Mouse (Mus musculus) forebrain, embryonic 10.5 days (tissue): ENCODE data around the gene Alg1. TPM values are rescaled to one million over a fixed set of nuclear protein-coding genes. Genes with fewer than 3 reads are reported as not detected.

ENCODE experiments used
- DNase-seq: peaks from one replicate; pipeline ENCODE4 v3.0.0-alpha.2; 2017; ENCODE audit warnings: low spot score; ENCODE audit errors: extremely low spot score
- H3K27ac ChIP-seq: fragments of 300-500 bp; sonication (generic); 2 replicates; pipeline ENCODE4 v1.5.1; 2016; ENCODE audit warnings: mild to moderate bottlenecking
- H3K27me3 ChIP-seq: fragments of 300-500 bp; sonication (generic); 2 replicates; pipeline ENCODE4 v1.6.1; 2016; ENCODE audit warnings: mild to moderate bottlenecking; ENCODE audit not compliant: poor library complexity, severe bottlenecking
- H3K36me3 ChIP-seq: fragments of 300-500 bp; sonication (generic); replicated peaks from 2 replicates; pipeline ENCODE4 v1.6.1; 2016; ENCODE audit warnings: mild to moderate bottlenecking, moderate library complexity
- H3K4me1 ChIP-seq: fragments of 300-500 bp; sonication (generic); 2 replicates; pipeline ENCODE4 v1.6.1; 2016
- H3K4me3 ChIP-seq: fragments of 300-500 bp; sonication (generic); 2 replicates; pipeline ENCODE4 v1.5.1; 2016; ENCODE audit warnings: mild to moderate bottlenecking, moderate library complexity
- H3K9me3 ChIP-seq: fragments of 300-500 bp; sonication (generic); 2 replicates; pipeline ENCODE4 v1.6.1; 2016; ENCODE audit warnings: mild to moderate bottlenecking, moderate library complexity
- WGBS: fragments of 180-500 bp; shearing (Covaris S2); methylation state at CpG from one replicate; pipeline ENCODE4 v1.1.7; 2016; 5-methylcytosine and 5-hydroxymethylcytosine counted together
- polyA plus RNA-seq: library from polyadenylated mRNA; unstranded; fragments of >200 nt; fragmentation: Nextera tagmentation; extraction: Ambion mirVana; gene quantifications from 2 replicates; pipeline ENCODE4 v1.2.1, GENCODE M21; 2016

Gene Alg1
- polyA plus RNA-seq, 1 experiment from 2014 or later = 24.7 TPM

- Histone ChIP-seq H3K4me3 (no peak overlapping the region), H3K36me3 (peaks cover 46% of the 10 kb centered on the region), H3K4me1 (peaks cover 25% of the 10 kb centered on the region), H3K9me3 (no peaks in the 10 kb centered on the region), H3K27me3 (no peaks in the 10 kb centered on the region), H3K27ac (no peak overlapping the region)
- DNase-seq = no peak
- WGBS = 93% methylated on average over 2 of the region's 2 CpGs
Observed at GRCm38 (mm10) chr16:5252260-5252659, 18.8 kb downstream of the Alg1 start.

GRCm38 (mm10) chr16:5254346-5255025 lies 21.1 kb downstream of the Alg1 start:
- WGBS = 7% methylated on average over 15 of the region's 15 CpGs
- Histone ChIP-seq H3K9me3 (no peaks in the 10 kb centered on the region), H3K4me3 (peak overlapping the region; percentile 70), H3K27me3 (no peaks in the 10 kb centered on the region), H3K27ac (peak overlapping the region; percentile 94), H3K4me1 (peaks cover 25% of the 10 kb centered on the region), H3K36me3 (peaks cover 24% of the 10 kb centered on the region)
- peak; percentile 87 for DNase-seq

- Histone ChIP-seq H3K36me3 (peaks cover 17% of the 10 kb centered on the region), H3K4me3 (peak overlapping the region; percentile 70), H3K27me3 (no peaks in the 10 kb centered on the region), H3K9me3 (no peaks in the 10 kb centered on the region), H3K4me1 (peaks cover 25% of the 10 kb centered on the region), H3K27ac (peak overlapping the region; percentile 94)
- WGBS = 2% methylated on average over 27 of the region's 27 CpGs
- DNase-seq = no peak
Observed at GRCm38 (mm10) chr16:5255081-5255740, 21.8 kb downstream of the Alg1 start.

GRCm38 (mm10) chr16:5255779-5256496 lies 22.5 kb downstream of the Alg1 start, which contains the start of gene Eef2kmt:
Gene Eef2kmt (minus strand): TSS chr16:5255983.
- peaks cover 12% of the 10 kb centered on the region for H3K36me3 ChIP-seq
- peaks cover 25% of the 10 kb centered on the region for H3K4me1 ChIP-seq
- peak within 1 kb of the TSS; percentile 94 for H3K27ac ChIP-seq
- H3K9me3 ChIP-seq = no peaks in the 10 kb centered on the region
- peak; percentile 99 for DNase-seq
- peak within 1 kb of the TSS; percentile 70 for H3K4me3 ChIP-seq
- no peaks in the 10 kb centered on the region for H3K27me3 ChIP-seq
- 2% methylated on average over 57 of the region's 57 CpGs for WGBS

- H3K27me3 ChIP-seq = no peaks in the 10 kb centered on the region
- H3K4me3 ChIP-seq = no peak overlapping the region
- no peaks in the 10 kb centered on the region for H3K36me3 ChIP-seq
- peaks cover 16% of the 10 kb centered on the region for H3K9me3 ChIP-seq
- H3K27ac ChIP-seq = no peak overlapping the region
- WGBS = 76% methylated on average over 8 of the region's 8 CpGs
- DNase-seq = no peak
- H3K4me1 ChIP-seq = no peaks in the 10 kb centered on the region
Observed at GRCm38 (mm10) chr16:5263156-5263555, 29.7 kb downstream of the Alg1 start.

GRCm38 (mm10) chr16:5263926-5264325 lies 30.5 kb downstream of the Alg1 start:
- H3K4me1 ChIP-seq = no peaks in the 10 kb centered on the region
- no peak overlapping the region; the same call in 1 of the 2 replicates for H3K27ac ChIP-seq
- peaks cover 16% of the 10 kb centered on the region for H3K9me3 ChIP-seq
- H3K27me3 ChIP-seq = no peaks in the 10 kb centered on the region
- no peak overlapping the region for H3K4me3 ChIP-seq
- 89% methylated on average over 7 of the region's 7 CpGs for WGBS
- H3K36me3 ChIP-seq = no peaks in the 10 kb centered on the region
- DNase-seq = no peak

GRCm38 (mm10) chr16:5271411-5272035 lies 38.1 kb downstream of the Alg1 start:
- Histone ChIP-seq H3K9me3 (peaks cover 1% of the 10 kb centered on the region; the same call in 1 of the 2 replicates), H3K36me3 (no peaks in the 10 kb centered on the region), H3K27me3 (no peaks in the 10 kb centered on the region), H3K4me1 (no peaks in the 10 kb centered on the region; the same call in 1 of the 2 replicates), H3K4me3 (no peak overlapping the region), H3K27ac (no peak overlapping the region)
- DNase-seq = no peak
- 78% methylated on average over 4 of the region's 4 CpGs for WGBS

GRCm38 (mm10) chr16:5272371-5272770 lies 39.0 kb downstream of the Alg1 start:
- DNase-seq = no peak
- Histone ChIP-seq H3K36me3 (no peaks in the 10 kb centered on the region), H3K27ac (no peak overlapping the region), H3K9me3 (no peaks in the 10 kb centered on the region), H3K27me3 (no peaks in the 10 kb centered on the region), H3K4me3 (no peak overlapping the region), H3K4me1 (no peaks in the 10 kb centered on the region; the same call in 1 of the 2 replicates)
- 81% methylated on average over 3 of the region's 3 CpGs for WGBS

GRCm38 (mm10) chr16:5279571-5280222 lies 46.3 kb downstream of the Alg1 start:
- DNase-seq = no peak
- WGBS = 82% methylated on average over 5 of the region's 5 CpGs
- no peak overlapping the region for H3K27ac ChIP-seq
- no peaks in the 10 kb centered on the region for H3K36me3 ChIP-seq
- peaks cover 10% of the 10 kb centered on the region for H3K4me1 ChIP-seq
- H3K4me3 ChIP-seq = no peak overlapping the region
- H3K9me3 ChIP-seq = no peaks in the 10 kb centered on the region
- no peaks in the 10 kb centered on the region for H3K27me3 ChIP-seq

- H3K4me3 ChIP-seq = no peak overlapping the region
- WGBS = 90% methylated on average over 9 of the region's 9 CpGs
- no peaks in the 10 kb centered on the region for H3K27me3 ChIP-seq
- no peak overlapping the region for H3K27ac ChIP-seq
- DNase-seq = no peak
- H3K4me1 ChIP-seq = peaks cover 24% of the 10 kb centered on the region
- H3K36me3 ChIP-seq = no peaks in the 10 kb centered on the region
- no peaks in the 10 kb centered on the region for H3K9me3 ChIP-seq
Observed at GRCm38 (mm10) chr16:5282686-5283085, 49.3 kb downstream of the Alg1 start.

- no peaks in the 10 kb centered on the region for H3K9me3 ChIP-seq
- no peak overlapping the region for H3K4me3 ChIP-seq
- peaks cover 24% of the 10 kb centered on the region for H3K4me1 ChIP-seq
- DNase-seq = no peak
- H3K27me3 ChIP-seq = no peaks in the 10 kb centered on the region
- H3K27ac ChIP-seq = no peak overlapping the region
- 47% methylated on average over 3 of the region's 3 CpGs for WGBS
- no peaks in the 10 kb centered on the region for H3K36me3 ChIP-seq
Observed at GRCm38 (mm10) chr16:5285376-5285775, 52.0 kb downstream of the Alg1 start.
